Mouse (Mus musculus) liver, adult 2 months (tissue): ENCODE results near the gene Tnfrsf14.

Experiments used
- CTCF ChIP-seq: fragments of 200-500 bp; IDR thresholded peaks from 2 replicates; pipeline ENCODE4 v1.5.1; 2011; ENCODE audit warnings: low read depth, low read length, control low read depth
- POLR2A ChIP-seq: fragments of 200-500 bp; IDR thresholded peaks from 2 replicates; pipeline ENCODE4 v1.6.1; 2011; ENCODE audit warnings: low read length, control low read depth; ENCODE audit not compliant: insufficient read depth; ENCODE audit errors: extremely low read depth

DNA sequence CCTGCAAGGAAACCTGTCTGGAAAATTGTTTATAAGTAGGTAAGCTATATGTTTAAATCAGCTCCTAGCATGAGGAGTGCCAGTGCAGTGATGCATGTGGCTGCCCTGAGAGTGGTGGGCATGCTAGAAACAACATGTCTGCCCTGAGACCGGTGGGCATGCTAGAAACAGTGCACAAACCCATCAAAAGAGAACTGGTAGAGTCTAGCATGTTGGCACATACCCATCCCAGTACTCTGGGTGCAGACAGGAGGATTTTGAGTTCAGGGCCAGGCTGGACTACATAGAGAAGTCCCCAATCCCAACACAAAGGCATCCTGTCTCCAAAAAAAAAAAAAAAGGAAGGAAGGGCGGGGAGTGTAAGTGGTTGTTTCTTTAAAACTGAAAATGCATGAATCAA is 6.4 kb upstream of the Tnfrsf14 start:
- no peak for TF ChIP-seq POLR2A
- no peak for TF ChIP-seq CTCF
